26 mouse cellular contexts compared by ENCODE assay signal in the genomic region with DNA sequence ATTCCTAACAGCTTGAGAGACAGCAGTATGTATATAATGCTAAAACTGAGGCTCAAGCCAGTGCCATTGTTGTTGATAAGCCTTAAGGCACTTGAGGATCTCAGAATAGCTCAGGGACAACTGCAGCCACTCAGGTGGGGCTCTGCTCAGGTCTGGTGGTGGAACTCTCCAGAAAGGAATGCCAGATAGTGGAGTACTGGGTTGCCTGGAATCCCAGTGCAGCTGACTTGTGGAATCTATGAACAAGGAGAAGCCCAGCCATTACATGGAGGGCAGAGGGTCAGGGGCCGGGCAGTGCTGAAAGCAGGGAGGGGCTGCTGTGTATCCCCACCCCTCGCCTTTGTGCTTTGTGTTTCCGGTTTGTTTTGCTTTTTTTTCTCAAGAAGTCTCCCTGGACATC. TPM values are rescaled to one million over a fixed set of nuclear protein-coding genes. Genes with fewer than 3 reads are reported as not detected.
DNase-seq lines count a peak whose midpoint lies in the region; ATAC-seq and TF ChIP-seq lines count a peak whose summit lies in the region.
"Had no signal": no experiment of that assay in that cellular context is flagged by ENCODE, and none has a peak within 500 bp of the region (broad histone marks: within the 10 kb centered on the region; RNA-seq: fewer than 3 reads in every experiment).

No protein-coding gene starts in this region.

- no peak overlapping the region for H3K9ac ChIP-seq in lung, postnatal 0 days (replicated peaks; ENCODE audit: low read depth)
- H3K9ac ChIP-seq in heart, embryonic 11.5 days (ENCODE audit: low read depth, low read length) = no peak overlapping the region
- no peak overlapping the region for H3K9ac ChIP-seq in heart, embryonic 16.5 days (ENCODE audit: low read length)
- H3K9ac ChIP-seq in hindbrain, embryonic 16.5 days (ENCODE audit: low read depth, low read length) = no peak overlapping the region
- H3K9ac ChIP-seq: embryonic facial prominence, embryonic 15.5 days; forebrain, embryonic 12.5 days; forebrain, postnatal 0 days; intestine, embryonic 15.5 days; limb, embryonic 15.5 days; liver, embryonic 13.5 days; midbrain, embryonic 12.5 days; neural tube, embryonic 13.5 days had no signal

- TF ChIP-seq EP300 in lung, postnatal 0 days (IDR thresholded peaks at IDR 0.05) = no peak

- ATAC-seq in lung, postnatal 0 days = peak; percentile 49; the same call in 1 of the 2 replicates
- ATAC-seq in heart, embryonic 11.5 days (replicated peaks; ENCODE audit: insufficient number of reproducible peaks, low FRiP score, low TSS enrichment) = 0 out of 2 replicates have a peak, but pooled peaks have one; percentile 13
- peak; percentile 80 for ATAC-seq in heart, embryonic 16.5 days (replicated peaks; ENCODE audit: extremely low read depth, insufficient read depth, low FRiP score)
- no peak for ATAC-seq in hindbrain, embryonic 16.5 days
- ATAC-seq: CD4-positive, CD25-positive, alpha-beta regulatory T cell, adult 4 months; forebrain, postnatal 0 days; hindbrain, postnatal 0 days had no signal

- no peak for DNase-seq in lung, postnatal 0 days (ENCODE audit: low spot score)
- DNase-seq in lung, adult 18-20 months = no peak
- DNase-seq in embryo, embryonic 10 days (ENCODE audit: low spot score) = no peak
- no peak for DNase-seq in left cerebral cortex, adult 2 months (ENCODE audit: extremely low spot score in 1 of 2, low spot score in 2 of 2)
- DNase-seq: cerebellum, adult 2 months; gastrocnemius, postnatal 25 days; lung, adult 2 months had no signal

- no peak for TF ChIP-seq CTCF in lung, postnatal 0 days (IDR thresholded peaks at IDR 0.05)
- TF ChIP-seq CTCF in left cerebral cortex, adult 2 months (IDR thresholded peaks at IDR 0.05) = no peak

- peaks cover 7% of the 10 kb centered on the region; the same call in 1 of the 2 replicates for H3K4me1 ChIP-seq in lung, postnatal 0 days (ENCODE audit: insufficient read depth, low read depth, low read length)
- H3K4me1 ChIP-seq in heart, embryonic 11.5 days (ENCODE audit: control insufficient read depth, insufficient read depth, low read length) = peaks cover 39% of the 10 kb centered on the region
- peaks cover 38% of the 10 kb centered on the region for H3K4me1 ChIP-seq in heart, embryonic 16.5 days (ENCODE audit: control insufficient read depth, insufficient read depth, low read length)
- peaks cover 21% of the 10 kb centered on the region for H3K4me1 ChIP-seq in hindbrain, embryonic 16.5 days (ENCODE audit: control insufficient read depth, insufficient read depth, low read depth, low read length)

- intact Hi-C loops in left cerebral cortex, adult 2 months (cut with DNase I) = no loop called here

- H3K27me3 ChIP-seq in lung, postnatal 0 days (replicated peaks; ENCODE audit: insufficient read depth, low read length) = peaks cover 36% of the 10 kb centered on the region
- H3K27me3 ChIP-seq in heart, embryonic 11.5 days (ENCODE audit: control insufficient read depth, insufficient read depth, low read length) = peaks cover 72% of the 10 kb centered on the region
- H3K27me3 ChIP-seq in heart, embryonic 16.5 days (ENCODE audit: control insufficient read depth, insufficient read depth, low read length) = peaks cover 47% of the 10 kb centered on the region
- H3K27me3 ChIP-seq in hindbrain, embryonic 16.5 days (replicated peaks; ENCODE audit: control insufficient read depth, insufficient read depth, low read length) = 0 out of 2 replicates have a peak, but pooled peaks cover 2% of the 10 kb centered on the region

- H3K27ac ChIP-seq in lung, postnatal 0 days (ENCODE audit: low read length) = no peak overlapping the region
- H3K27ac ChIP-seq in heart, embryonic 11.5 days (ENCODE audit: low read depth, low read length) = peak overlapping the region; percentile 46
- peak overlapping the region; percentile 68 for H3K27ac ChIP-seq in heart, embryonic 16.5 days (ENCODE audit: low read length)
- no peak overlapping the region for H3K27ac ChIP-seq in hindbrain, embryonic 16.5 days (ENCODE audit: low read depth, low read length)
- H3K27ac ChIP-seq in left cerebral cortex, adult 2 months = no peak overlapping the region
- H3K27ac ChIP-seq: embryonic facial prominence, embryonic 10.5 days; embryonic facial prominence, embryonic 15.5 days; forebrain, embryonic 12.5 days; hindbrain, postnatal 0 days; intestine, embryonic 15.5 days; layer of hippocampus, adult 2 months; limb, embryonic 15.5 days; liver, embryonic 13.5 days; midbrain, embryonic 12.5 days; neural tube, embryonic 13.5 days had no signal

- no peak overlapping the region for H3K4me3 ChIP-seq in lung, postnatal 0 days (ENCODE audit: low read depth, low read length)
- H3K4me3 ChIP-seq in heart, embryonic 11.5 days (ENCODE audit: low read depth, low read length) = no peak overlapping the region
- no peak overlapping the region for H3K4me3 ChIP-seq in heart, embryonic 16.5 days (ENCODE audit: low read length)
- no peak overlapping the region for H3K4me3 ChIP-seq in hindbrain, embryonic 16.5 days (ENCODE audit: low read length)
- H3K4me3 ChIP-seq in left cerebral cortex, adult 2 months = no peak overlapping the region
- H3K4me3 ChIP-seq: embryonic facial prominence, embryonic 10.5 days; embryonic facial prominence, embryonic 15.5 days; forebrain, embryonic 12.5 days; intestine, embryonic 15.5 days; layer of hippocampus, adult 2 months; limb, embryonic 15.5 days; liver, embryonic 13.5 days; megakaryocyte, embryonic 14.5 days; midbrain, embryonic 12.5 days; neural tube, embryonic 13.5 days had no signal

- 22% methylated on average over 3 of the region's 3 CpGs for WGBS in lung, postnatal 0 days
- WGBS in heart, embryonic 11.5 days (ENCODE audit: insufficient replicate concordance) = 17% methylated on average over 3 of the region's 3 CpGs
- 7% methylated on average over 3 of the region's 3 CpGs for WGBS in heart, embryonic 16.5 days
- WGBS in hindbrain, embryonic 16.5 days = 48% methylated on average over 3 of the region's 3 CpGs

- no peaks in the 10 kb centered on the region for H3K36me3 ChIP-seq in lung, postnatal 0 days (ENCODE audit: insufficient read depth, low read length)
- no peaks in the 10 kb centered on the region for H3K36me3 ChIP-seq in heart, embryonic 11.5 days (ENCODE audit: control insufficient read depth, insufficient read depth, low read length)
- no peaks in the 10 kb centered on the region for H3K36me3 ChIP-seq in heart, embryonic 16.5 days (ENCODE audit: control insufficient read depth, insufficient read depth)
- H3K36me3 ChIP-seq in hindbrain, embryonic 16.5 days (ENCODE audit: control insufficient read depth, insufficient read depth, low read length) = 0 out of 2 replicates have a peak, but pooled peaks cover 3% of the 10 kb centered on the region
- H3K36me3 ChIP-seq: embryonic facial prominence, embryonic 10.5 days; embryonic facial prominence, embryonic 15.5 days; intestine, embryonic 15.5 days; limb, embryonic 15.5 days; liver, embryonic 13.5 days had no signal

- no peak overlapping the region for H3K4me2 ChIP-seq in lung, postnatal 0 days (replicated peaks; ENCODE audit: low read depth, low read length)
- H3K4me2 ChIP-seq in heart, embryonic 11.5 days = peak overlapping the region; percentile 31
- H3K4me2 ChIP-seq in heart, embryonic 16.5 days (ENCODE audit: low read depth, low read length) = peak overlapping the region; percentile 6; the same call in 1 of the 2 replicates
- H3K4me2 ChIP-seq in hindbrain, embryonic 16.5 days (ENCODE audit: low read length) = no peak overlapping the region
- H3K4me2 ChIP-seq: embryonic facial prominence, embryonic 15.5 days; forebrain, embryonic 12.5 days; intestine, embryonic 15.5 days; limb, embryonic 15.5 days; liver, embryonic 13.5 days; midbrain, embryonic 12.5 days; neural tube, embryonic 13.5 days had no signal

- H3K9me3 ChIP-seq in lung, postnatal 0 days (ENCODE audit: low read length) = no peaks in the 10 kb centered on the region
- no peaks in the 10 kb centered on the region for H3K9me3 ChIP-seq in heart, embryonic 11.5 days (replicated peaks; ENCODE audit: control insufficient read depth, low read length)
- H3K9me3 ChIP-seq in heart, embryonic 16.5 days (replicated peaks; ENCODE audit: control insufficient read depth, low read length) = no peaks in the 10 kb centered on the region
- no peaks in the 10 kb centered on the region for H3K9me3 ChIP-seq in hindbrain, embryonic 16.5 days (ENCODE audit: control insufficient read depth, low read length)
- H3K9me3 ChIP-seq: embryonic facial prominence, embryonic 10.5 days; embryonic facial prominence, embryonic 15.5 days; forebrain, embryonic 12.5 days; intestine, embryonic 15.5 days; limb, embryonic 15.5 days; liver, embryonic 13.5 days; midbrain, embryonic 12.5 days; neural tube, embryonic 13.5 days had no signal

RNA-seq across cellular contexts. Expression of gene Slc22a7, which starts 20.2 kb away (rescaled TPM):
- polyA plus RNA-seq in lung, postnatal 0 days (2015; fragmentation: Nextera tagmentation; extraction: Ambion mirVana) = not detected in 2 replicates
- polyA plus RNA-seq in heart, embryonic 11.5 days (2014; fragmentation: Nextera tagmentation; extraction: Ambion mirVana) = 0.20 TPM in 1 of 2 replicates, not detected in the other
- 0.55 and 1.2 TPM in 2 replicates for polyA plus RNA-seq in heart, embryonic 16.5 days (2015; fragmentation: Nextera tagmentation; extraction: Ambion mirVana)
- polyA plus RNA-seq in hindbrain, embryonic 16.5 days (2015; fragmentation: Nextera tagmentation; extraction: Ambion mirVana) = not detected in 2 replicates
- under 1 TPM; 0.25 to 0.75 TPM for total RNA-seq in left cerebral cortex, adult 2 months (2021)
- total RNA-seq: adrenal gland, adult 8-10 months; gastrocnemius, postnatal 25 days; heart, adult 18-20 months; hindbrain, postnatal 0 days had no signal
- polyA plus RNA-seq: CD4-positive, CD25-positive, alpha-beta regulatory T cell, adult 4 months; embryonic facial prominence, embryonic 10.5 days; hindbrain, embryonic 11.5 days; hindbrain, postnatal 0 days; intestine, embryonic 15.5 days; limb, embryonic 15.5 days; liver, embryonic 13.5 days; lung, adult 2 months; midbrain, embryonic 12.5 days; neural tube, embryonic 13.5 days had no signal

RNA-seq across cellular contexts. Expression of gene Ttbk1, which starts 29.0 kb away (rescaled TPM):
- 0.04 TPM in 1 of 2 replicates, not detected in the other for polyA plus RNA-seq in lung, postnatal 0 days (2015; fragmentation: Nextera tagmentation; extraction: Ambion mirVana)
- polyA plus RNA-seq in heart, embryonic 11.5 days (2014; fragmentation: Nextera tagmentation; extraction: Ambion mirVana) = 0.04 and 0.07 TPM in 2 replicates
- 0.07 and 0.14 TPM in 2 replicates for polyA plus RNA-seq in heart, embryonic 16.5 days (2015; fragmentation: Nextera tagmentation; extraction: Ambion mirVana)
- 5.1 and 5.5 TPM in 2 replicates for polyA plus RNA-seq in hindbrain, embryonic 16.5 days (2015; fragmentation: Nextera tagmentation; extraction: Ambion mirVana)
- 100 to 1,000 TPM; 136 to 148 TPM for total RNA-seq in left cerebral cortex, adult 2 months (2021)

RNA-seq across cellular contexts. Expression of gene Crip3, which starts 29.7 kb away (rescaled TPM):
- polyA plus RNA-seq in lung, postnatal 0 days (2015; fragmentation: Nextera tagmentation; extraction: Ambion mirVana) = 0.76 and 0.81 TPM in 2 replicates
- polyA plus RNA-seq in heart, embryonic 11.5 days (2014; fragmentation: Nextera tagmentation; extraction: Ambion mirVana) = 0.39 and 0.97 TPM in 2 replicates
- polyA plus RNA-seq in heart, embryonic 16.5 days (2015; fragmentation: Nextera tagmentation; extraction: Ambion mirVana) = 20.2 and 37.5 TPM in 2 replicates
- polyA plus RNA-seq in hindbrain, embryonic 16.5 days (2015; fragmentation: Nextera tagmentation; extraction: Ambion mirVana) = 3.3 and 3.6 TPM in 2 replicates
- 1 to 10 TPM; 5.2 to 5.8 TPM for total RNA-seq in left cerebral cortex, adult 2 months (2021)
- polyA plus RNA-seq: CD4-positive, CD25-positive, alpha-beta regulatory T cell, adult 4 months; liver, embryonic 13.5 days had no signal

RNA-seq across cellular contexts. Expression of gene Dnph1, which starts 38.1 kb away (rescaled TPM):
- polyA plus RNA-seq in lung, postnatal 0 days (2015; fragmentation: Nextera tagmentation; extraction: Ambion mirVana) = 2.8 and 4.2 TPM in 2 replicates
- 27.9 and 28.4 TPM in 2 replicates for polyA plus RNA-seq in heart, embryonic 11.5 days (2014; fragmentation: Nextera tagmentation; extraction: Ambion mirVana)
- polyA plus RNA-seq in heart, embryonic 16.5 days (2015; fragmentation: Nextera tagmentation; extraction: Ambion mirVana) = 28.0 and 29.6 TPM in 2 replicates
- 18.7 and 19.0 TPM in 2 replicates for polyA plus RNA-seq in hindbrain, embryonic 16.5 days (2015; fragmentation: Nextera tagmentation; extraction: Ambion mirVana)
- total RNA-seq in left cerebral cortex, adult 2 months (2021) = 1 to 10 TPM; 4.2 to 5.0 TPM

Comparison
In these comparisons a context has a peak if more than half of its experiments do, and no peak if none do; other contexts are left out.
1. H3K27ac ChIP-seq: peak in heart, embryonic 11.5 days (single experiment) and heart, embryonic 16.5 days (single experiment); none in lung, postnatal 0 days (single experiment), hindbrain, embryonic 16.5 days (single experiment) and left cerebral cortex, adult 2 months (single experiment).
2. H3K4me2 ChIP-seq: peak in heart, embryonic 11.5 days (single experiment) and heart, embryonic 16.5 days (single experiment); none in lung, postnatal 0 days (single experiment) and hindbrain, embryonic 16.5 days (single experiment).